9 mouse cellular contexts compared by ENCODE assay signal in the genomic region with DNA sequence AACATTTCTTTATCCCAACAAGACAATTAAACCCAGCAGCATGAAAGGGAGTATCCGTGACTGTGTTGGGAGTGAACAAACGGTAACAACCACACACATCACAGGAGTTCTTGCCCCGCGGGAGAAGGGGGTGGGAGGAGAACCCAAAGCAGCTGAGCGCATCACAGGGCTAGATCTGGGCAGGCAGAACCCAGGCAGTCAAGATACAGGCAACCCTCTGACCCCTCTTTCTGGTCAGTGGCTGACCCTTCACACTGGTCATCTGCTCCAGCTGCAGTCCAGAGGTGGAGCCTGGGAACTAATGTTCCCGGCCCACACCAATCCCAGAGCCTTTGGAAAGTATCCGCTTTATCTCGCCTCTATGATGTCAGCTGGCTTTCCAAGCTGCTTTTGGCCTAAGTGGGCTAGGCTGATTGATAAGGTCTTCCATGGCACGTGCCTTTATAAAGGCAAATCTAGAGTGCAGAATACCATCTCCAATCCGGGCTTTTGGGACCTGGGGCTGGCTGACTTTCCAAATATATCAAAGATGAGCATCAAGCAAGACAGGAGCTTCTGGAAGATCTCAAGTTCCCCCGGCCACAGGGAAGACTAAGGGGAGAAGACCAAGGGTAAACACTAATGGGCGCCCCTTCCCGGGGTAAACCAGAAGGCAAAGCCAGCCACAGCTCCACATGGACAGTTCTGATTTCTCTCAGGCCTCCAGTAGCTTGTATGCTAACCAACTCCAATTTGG. TPM values are rescaled to one million over a fixed set of nuclear protein-coding genes. Genes with fewer than 3 reads are reported as not detected.
A peak's percentile ranks its signal among the peaks of the same experiment; 100 is the strongest.
DNase-seq lines count a peak whose midpoint lies in the region; ATAC-seq and TF ChIP-seq lines count a peak whose summit lies in the region.
"Had no signal": no experiment of that assay in that cellular context is flagged by ENCODE, and none has a peak within 500 bp of the region (broad histone marks: within the 10 kb centered on the region; RNA-seq: fewer than 3 reads in every experiment).

No protein-coding gene starts in this region.

- H3K4me2 ChIP-seq in kidney, postnatal 0 days (ENCODE audit: low read length) = peak overlapping the region; percentile 88
- peak overlapping the region; percentile 99 for H3K4me2 ChIP-seq in embryonic facial prominence, embryonic 13.5 days
- peak overlapping the region; percentile 77 for H3K4me2 ChIP-seq in intestine, embryonic 14.5 days (ENCODE audit: low read length)
- H3K4me2 ChIP-seq in midbrain, postnatal 0 days (ENCODE audit: low read depth, low read length, poor library complexity, severe bottlenecking) = peak overlapping the region; percentile 86

- peak overlapping the region; percentile 45 for H3K4me3 ChIP-seq in kidney, postnatal 0 days (replicated peaks; ENCODE audit: low read depth, low read length)
- no peak overlapping the region for H3K4me3 ChIP-seq in kidney, adult 2 months (ENCODE audit: insufficient read depth, low read depth, low read length)
- peak overlapping the region; percentile 51 for H3K4me3 ChIP-seq in embryonic facial prominence, embryonic 13.5 days
- peak overlapping the region; percentile 38 for H3K4me3 ChIP-seq in intestine, embryonic 14.5 days (ENCODE audit: low read depth, low read length)
- H3K4me3 ChIP-seq in midbrain, postnatal 0 days (ENCODE audit: low read depth, low read length) = peak overlapping the region; percentile 45

- no peak for TF ChIP-seq POLR2A in kidney, adult 2 months (IDR thresholded peaks at IDR 0.05; ENCODE audit: low read depth, low read length)

- intact Hi-C loops in gastrocnemius, postnatal 36 days (cut with DNase I) = no loop called here

- H3K36me3 ChIP-seq in kidney, postnatal 0 days (ENCODE audit: insufficient read depth, low read length) = no peaks in the 10 kb centered on the region
- H3K36me3 ChIP-seq in kidney, adult 2 months (ENCODE audit: control insufficient read depth, insufficient read depth, low read length) = no peaks in the 10 kb centered on the region
- H3K36me3 ChIP-seq in embryonic facial prominence, embryonic 13.5 days = no peaks in the 10 kb centered on the region
- H3K36me3 ChIP-seq in intestine, embryonic 14.5 days (ENCODE audit: control insufficient read depth, insufficient read depth, low read length) = no peaks in the 10 kb centered on the region
- no peaks in the 10 kb centered on the region for H3K36me3 ChIP-seq in midbrain, postnatal 0 days (ENCODE audit: insufficient read depth, low read length)

- peaks cover 52% of the 10 kb centered on the region for H3K27me3 ChIP-seq in kidney, postnatal 0 days (ENCODE audit: insufficient read depth, low read length)
- H3K27me3 ChIP-seq in kidney, adult 2 months (replicated peaks; ENCODE audit: control insufficient read depth, insufficient read depth, low read length) = peaks cover 2% of the 10 kb centered on the region; the same call in 1 of the 2 replicates
- H3K27me3 ChIP-seq in embryonic facial prominence, embryonic 13.5 days = peaks cover 81% of the 10 kb centered on the region
- H3K27me3 ChIP-seq in intestine, embryonic 14.5 days (replicated peaks; ENCODE audit: control insufficient read depth, insufficient read depth, low read length) = peaks cover 68% of the 10 kb centered on the region
- peaks cover 39% of the 10 kb centered on the region for H3K27me3 ChIP-seq in midbrain, postnatal 0 days (ENCODE audit: insufficient read depth, low read length)

- no peak for TF ChIP-seq CTCF in kidney, postnatal 0 days (IDR thresholded peaks at IDR 0.05; ENCODE audit: low read depth)
- TF ChIP-seq CTCF in kidney, adult 2 months (conservative IDR thresholded peaks at IDR 0.05; ENCODE audit: insufficient read depth, insufficient read length, low read depth, low read length) = no peak
- no peak for TF ChIP-seq CTCF in midbrain, postnatal 0 days (IDR thresholded peaks at IDR 0.05)

- H3K4me1 ChIP-seq in kidney, postnatal 0 days (replicated peaks; ENCODE audit: insufficient read depth, low read length) = peaks cover 8% of the 10 kb centered on the region
- 0 out of 2 replicates have a peak, but pooled peaks cover 2% of the 10 kb centered on the region for H3K4me1 ChIP-seq in kidney, adult 2 months (ENCODE audit: control insufficient read depth, insufficient read depth, low read length)
- peaks cover 16% of the 10 kb centered on the region for H3K4me1 ChIP-seq in embryonic facial prominence, embryonic 13.5 days
- H3K4me1 ChIP-seq in intestine, embryonic 14.5 days (replicated peaks; ENCODE audit: control insufficient read depth, insufficient read depth, low read length) = 0 out of 2 replicates have a peak, but pooled peaks cover 6% of the 10 kb centered on the region
- H3K4me1 ChIP-seq in midbrain, postnatal 0 days (ENCODE audit: insufficient read depth, low read length) = no peaks in the 10 kb centered on the region; the same call in 1 of the 2 replicates

- peak; percentile 70 for DNase-seq in kidney, postnatal 0 days (ENCODE audit: low spot score)
- no peak for DNase-seq in kidney, adult 2 months
- no peak for DNase-seq in intestine, embryonic 14.5 days (ENCODE audit: low spot score)
- DNase-seq in midbrain, postnatal 0 days (ENCODE audit: low spot score) = no peak
- no peak for DNase-seq in spleen, adult 18-20 months
- DNase-seq in right cerebral cortex, postnatal 4 days = no peak
- DNase-seq in gastrocnemius, postnatal 36 days = no peak
- DNase-seq: lung, postnatal 14 days had no signal

- peak; percentile 68; the same call in 1 of the 2 replicates for ATAC-seq in kidney, postnatal 0 days (replicated peaks; ENCODE audit: low FRiP score, low read depth)
- no peak; the same call in 1 of the 2 replicates for ATAC-seq in embryonic facial prominence, embryonic 13.5 days (ENCODE audit: insufficient number of reproducible peaks, insufficient read depth, low FRiP score, low TSS enrichment, low read depth)
- ATAC-seq in intestine, embryonic 14.5 days (replicated peaks; ENCODE audit: low FRiP score, low TSS enrichment, low read depth) = no peak; the same call in 1 of the 2 replicates
- ATAC-seq in midbrain, postnatal 0 days (ENCODE audit: low FRiP score) = no peak; the same call in 1 of the 2 replicates

- no peaks in the 10 kb centered on the region for H3K9me3 ChIP-seq in kidney, postnatal 0 days (replicated peaks; ENCODE audit: low read length)
- H3K9me3 ChIP-seq in embryonic facial prominence, embryonic 13.5 days = no peaks in the 10 kb centered on the region
- no peaks in the 10 kb centered on the region for H3K9me3 ChIP-seq in intestine, embryonic 14.5 days (ENCODE audit: control insufficient read depth, low read length)
- H3K9me3 ChIP-seq in midbrain, postnatal 0 days (ENCODE audit: low read length) = no peaks in the 10 kb centered on the region

- no peak overlapping the region for H3K27ac ChIP-seq in kidney, postnatal 0 days
- H3K27ac ChIP-seq in kidney, adult 2 months (ENCODE audit: insufficient read depth, low read depth, low read length) = no peak overlapping the region
- no peak overlapping the region for H3K27ac ChIP-seq in embryonic facial prominence, embryonic 13.5 days
- H3K27ac ChIP-seq in intestine, embryonic 14.5 days (ENCODE audit: low read depth) = no peak overlapping the region
- H3K27ac ChIP-seq in midbrain, postnatal 0 days (ENCODE audit: low read depth, low read length) = peak overlapping the region; percentile 47; the same call in 1 of the 2 replicates

- H3K9ac ChIP-seq in kidney, postnatal 0 days (ENCODE audit: low read depth, low read length) = no peak overlapping the region
- H3K9ac ChIP-seq in embryonic facial prominence, embryonic 13.5 days = peak overlapping the region; percentile 70; the same call in 1 of the 2 replicates
- no peak overlapping the region for H3K9ac ChIP-seq in intestine, embryonic 14.5 days (ENCODE audit: low read length)
- H3K9ac ChIP-seq in midbrain, postnatal 0 days (replicated peaks; ENCODE audit: low read length, poor library complexity, severe bottlenecking) = peak overlapping the region; percentile 48; the same call in 1 of the 2 replicates

- WGBS in kidney, postnatal 0 days = 31% methylated on average over 13 of the region's 13 CpGs
- WGBS in kidney, adult 2 months = 45% methylated on average over 13 of the region's 13 CpGs
- 34% methylated on average over 13 of the region's 13 CpGs for WGBS in embryonic facial prominence, embryonic 13.5 days
- WGBS in intestine, embryonic 14.5 days = 32% methylated on average over 13 of the region's 13 CpGs
- 36% methylated on average over 13 of the region's 13 CpGs for WGBS in midbrain, postnatal 0 days

RNA-seq across cellular contexts. Expression of gene Rnf220, which starts 11.6 kb away (rescaled TPM):
- 60.8 and 62.1 TPM in 2 replicates for polyA plus RNA-seq in kidney, postnatal 0 days (2015; fragmentation: Nextera tagmentation; extraction: Ambion mirVana)
- polyA plus RNA-seq in kidney, adult 2 months (2012; rRNA removed) = 69.9 and 70.7 TPM in 2 replicates
- polyA plus RNA-seq in embryonic facial prominence, embryonic 13.5 days (2015; fragmentation: Nextera tagmentation; extraction: Ambion mirVana) = 86.7 and 89.9 TPM in 2 replicates
- polyA plus RNA-seq in intestine, embryonic 14.5 days (2014; fragmentation: Nextera tagmentation; extraction: Ambion mirVana) = 58.7 and 65.1 TPM in 2 replicates
- total RNA-seq in midbrain, postnatal 0 days (2014; rRNA removed) = 174 and 192 TPM in 2 replicates
- polyA plus RNA-seq in midbrain, postnatal 0 days (2015; fragmentation: Nextera tagmentation; extraction: Ambion mirVana) = 115 and 122 TPM in 2 replicates
- 10 to 100 TPM; 43.5 to 46.1 TPM for total RNA-seq in gastrocnemius, postnatal 36 days (2021)

Comparison
In these comparisons a context has a peak if more than half of its experiments do, and no peak if none do; other contexts are left out.
1. H3K9ac ChIP-seq: peak in embryonic facial prominence, embryonic 13.5 days (single experiment) and midbrain, postnatal 0 days (single experiment); none in kidney, postnatal 0 days (single experiment) and intestine, embryonic 14.5 days (single experiment).
2. Peak in every context shown above with its lines, with median percentiles within 50 percentile points of each other: H3K4me2 ChIP-seq.